Mouse (Mus musculus) hindbrain, embryonic 14.5 days (tissue): ENCODE data around the gene Sdk1. TPM values are rescaled to one million over a fixed set of nuclear protein-coding genes. Genes with fewer than 3 reads are reported as not detected.

Experiments
- ATAC-seq: fragments of 200-750 bp; cut with Nextera tagmentation; 2 replicates; pipeline ENCODE4 v1.8.0; 2017; ENCODE audit warnings: moderate number of reproducible peaks, mild to moderate bottlenecking, moderate TSS enrichment, moderate library complexity; ENCODE audit not compliant: low FRiP score
- DNase-seq: peaks from one replicate; pipeline ENCODE4 v3.0.0-alpha.2; 2015; ENCODE audit warnings: low spot score
- H3K27ac ChIP-seq: fragments of 300-500 bp; sonication (generic); 2 replicates; pipeline ENCODE4 v1.5.1; 2014; ENCODE audit warnings: mild to moderate bottlenecking, moderate library complexity
- H3K27me3 ChIP-seq: fragments of 300-500 bp; sonication (generic); 2 replicates; pipeline ENCODE4 v1.6.1; 2014; ENCODE audit warnings: mild to moderate bottlenecking, low read length, mixed read lengths; ENCODE audit not compliant: control insufficient read depth, insufficient read depth
- H3K36me3 ChIP-seq: fragments of 300-500 bp; sonication (generic); replicated peaks from 2 replicates; pipeline ENCODE4 v1.6.1; 2014; ENCODE audit not compliant: control insufficient read depth, insufficient read depth
- H3K4me1 ChIP-seq: fragments of 300-500 bp; sonication (generic); replicated peaks from 2 replicates; pipeline ENCODE4 v1.6.1; 2014; ENCODE audit warnings: antibody characterized with exemption, low read length, mixed read lengths; ENCODE audit not compliant: control insufficient read depth, insufficient read depth
- H3K4me2 ChIP-seq: fragments of 300-500 bp; sonication (generic); replicated peaks from 2 replicates; pipeline ENCODE4 v1.6.1; 2014; ENCODE audit warnings: mild to moderate bottlenecking, moderate library complexity
- H3K4me3 ChIP-seq: fragments of 300-500 bp; sonication (generic); replicated peaks from 2 replicates; pipeline ENCODE4 v1.5.1; 2014; ENCODE audit warnings: mild to moderate bottlenecking, low read length
- H3K9ac ChIP-seq: fragments of 300-500 bp; sonication (generic); 2 replicates; pipeline ENCODE4 v1.6.1; 2014
- H3K9me3 ChIP-seq: fragments of 300-500 bp; sonication (generic); 2 replicates; pipeline ENCODE4 v1.6.1; 2016; ENCODE audit warnings: low read length; ENCODE audit not compliant: control insufficient read depth
- WGBS: fragments of 180-500 bp; shearing (Covaris S2); extraction: QIAGEN DNeasy Blood & Tissue Kit; methylation state at CpG from one replicate; pipeline ENCODE4 v1.1.7; 2014; 5-methylcytosine and 5-hydroxymethylcytosine counted together
- polyA plus RNA-seq: library from polyadenylated mRNA; unstranded; fragments of >200 nt; fragmentation: Nextera tagmentation; extraction: Ambion mirVana; gene quantifications from 2 replicates; pipeline ENCODE4 v1.2.1, GENCODE M21; 2014

The Sdk1 gene
- polyA plus RNA-seq, 1 experiment from 2014 or later: 2.5 TPM

- H3K9ac ChIP-seq: no peak overlapping the region
- DNase-seq: peak; percentile 55
These were observed 936.9 kb downstream of the Sdk1 start for GRCm38 (mm10) chr5:142178164-142178563.

GRCm38 (mm10) chr5:142179304-142179703 lies 938.0 kb downstream of the Sdk1 start:
- H3K9me3 ChIP-seq: 0 out of 2 replicates have a peak, but pooled peaks cover 4% of the 10 kb centered on the region
- peak; percentile 73 for DNase-seq
- no peak overlapping the region for H3K4me2 ChIP-seq
- no peak overlapping the region; the same call in 1 of the 2 replicates for H3K9ac ChIP-seq
- WGBS: 12% methylated on average over 11 of the region's 11 CpGs
- H3K4me3 ChIP-seq: no peak overlapping the region
- H3K27me3 ChIP-seq: peaks cover 39% of the 10 kb centered on the region
- peaks cover 30% of the 10 kb centered on the region for H3K4me1 ChIP-seq
- peak; percentile 46; the same call in 1 of the 2 replicates for ATAC-seq
- no peaks in the 10 kb centered on the region for H3K36me3 ChIP-seq
- no peak overlapping the region for H3K27ac ChIP-seq

More at GRCm38 (mm10) chr5:142178164-142178563, 936.9 kb downstream of the Sdk1 start:
- H3K27me3 ChIP-seq: peaks cover 37% of the 10 kb centered on the region
- 0 out of 2 replicates have a peak, but pooled peaks cover 4% of the 10 kb centered on the region for H3K9me3 ChIP-seq
- no peaks in the 10 kb centered on the region for H3K36me3 ChIP-seq
- no peak for ATAC-seq
- H3K27ac ChIP-seq: peak overlapping the region; percentile 65
- H3K4me3 ChIP-seq: no peak overlapping the region
- H3K4me1 ChIP-seq: peaks cover 36% of the 10 kb centered on the region
- H3K4me2 ChIP-seq: no peak overlapping the region
- 26% methylated on average over 8 of the region's 8 CpGs for WGBS

- Histone ChIP-seq H3K36me3 (no peaks in the 10 kb centered on the region), H3K9me3 (no peaks in the 10 kb centered on the region), H3K4me2 (no peak overlapping the region), H3K9ac (no peak overlapping the region), H3K4me3 (no peak overlapping the region), H3K4me1 (peaks cover 38% of the 10 kb centered on the region), H3K27me3 (peaks cover 29% of the 10 kb centered on the region), H3K27ac (no peak overlapping the region)
- DNase-seq (no peak), ATAC-seq (no peak)
- WGBS: 73% methylated on average over 14 of the region's 14 CpGs
These were observed 940.6 kb downstream of the Sdk1 start for GRCm38 (mm10) chr5:142181862-142182261.

GRCm38 (mm10) chr5:142188765-142189164 lies 947.5 kb downstream of the Sdk1 start:
- H3K4me3 ChIP-seq: no peak overlapping the region
- H3K27me3 ChIP-seq: 0 out of 2 replicates have a peak, but pooled peaks cover under 1% of the 10 kb centered on the region
- WGBS: 75% methylated on average over 5 of the region's 5 CpGs
- no peak overlapping the region for H3K27ac ChIP-seq
- ATAC-seq: no peak
- no peaks in the 10 kb centered on the region for H3K9me3 ChIP-seq
- no peak overlapping the region for H3K9ac ChIP-seq
- no peak overlapping the region for H3K4me2 ChIP-seq
- H3K36me3 ChIP-seq: no peaks in the 10 kb centered on the region
- DNase-seq: no peak
- 0 out of 2 replicates have a peak, but pooled peaks cover 8% of the 10 kb centered on the region for H3K4me1 ChIP-seq

GRCm38 (mm10) chr5:142209911-142210310 lies 968.6 kb downstream of the Sdk1 start:
- DNase-seq (no peak), ATAC-seq (no peak)
- Histone ChIP-seq H3K4me2 (no peak overlapping the region), H3K4me1 (no peaks in the 10 kb centered on the region), H3K27me3 (no peaks in the 10 kb centered on the region), H3K9me3 (no peaks in the 10 kb centered on the region), H3K9ac (no peak overlapping the region), H3K36me3 (no peaks in the 10 kb centered on the region), H3K27ac (no peak overlapping the region), H3K4me3 (no peak overlapping the region)

GRCm38 (mm10) chr5:142212252-142212651 lies 971.0 kb downstream of the Sdk1 start:
- 66% methylated on average over 11 of the region's 11 CpGs for WGBS
- no peak overlapping the region for H3K27ac ChIP-seq
- no peak overlapping the region for H3K9ac ChIP-seq
- ATAC-seq (no peak), DNase-seq (no peak)
- H3K27me3 ChIP-seq: no peaks in the 10 kb centered on the region
- H3K9me3 ChIP-seq: no peaks in the 10 kb centered on the region
- no peaks in the 10 kb centered on the region for H3K36me3 ChIP-seq
- H3K4me3 ChIP-seq: no peak overlapping the region
- no peak overlapping the region for H3K4me2 ChIP-seq
- no peaks in the 10 kb centered on the region for H3K4me1 ChIP-seq

GRCm38 (mm10) chr5:142215981-142216380 lies 974.7 kb downstream of the Sdk1 start:
- no peak overlapping the region for H3K27ac ChIP-seq
- H3K4me3 ChIP-seq: no peak overlapping the region
- peak; percentile 25 for DNase-seq
- no peaks in the 10 kb centered on the region for H3K27me3 ChIP-seq
- H3K4me1 ChIP-seq: no peaks in the 10 kb centered on the region
- H3K9me3 ChIP-seq: no peaks in the 10 kb centered on the region
- H3K4me2 ChIP-seq: no peak overlapping the region
- WGBS: 74% methylated on average over 5 of the region's 5 CpGs
- no peaks in the 10 kb centered on the region for H3K36me3 ChIP-seq
- H3K9ac ChIP-seq: no peak overlapping the region
- no peak for ATAC-seq

- no peaks in the 10 kb centered on the region for H3K27me3 ChIP-seq
- 93% methylated on average over 12 of the region's 12 CpGs for WGBS
- ATAC-seq (no peak), DNase-seq (no peak)
- H3K4me1 ChIP-seq: no peaks in the 10 kb centered on the region
- no peak overlapping the region for H3K4me3 ChIP-seq
- no peak overlapping the region for H3K27ac ChIP-seq
- H3K9me3 ChIP-seq: no peaks in the 10 kb centered on the region
- H3K4me2 ChIP-seq: no peak overlapping the region
- H3K9ac ChIP-seq: no peak overlapping the region
- H3K36me3 ChIP-seq: no peaks in the 10 kb centered on the region
These were observed 979.7 kb downstream of the Sdk1 start for GRCm38 (mm10) chr5:142220851-142221503.

- Histone ChIP-seq H3K9ac (no peak overlapping the region), H3K36me3 (no peaks in the 10 kb centered on the region), H3K27me3 (no peaks in the 10 kb centered on the region), H3K4me2 (no peak overlapping the region), H3K4me1 (no peaks in the 10 kb centered on the region), H3K27ac (peak overlapping the region; percentile 39; the same call in 1 of the 2 replicates), H3K4me3 (no peak overlapping the region), H3K9me3 (no peaks in the 10 kb centered on the region)
- no peak for DNase-seq
- 50% methylated on average over 18 of the region's 18 CpGs for WGBS
- no peak for ATAC-seq
These were observed 987.9 kb downstream of the Sdk1 start for GRCm38 (mm10) chr5:142228957-142229810.
